Mouse (Mus musculus) cerebellum, adult 2 months (tissue): ENCODE data around the gene Wfdc13.

Source experiments
- CTCF ChIP-seq: fragments of 200-500 bp; IDR thresholded peaks from 2 replicates; pipeline ENCODE4 v1.5.1; 2011; ENCODE audit warnings: low read depth, mild to moderate bottlenecking, control low read depth, low read length, moderate library complexity, borderline replicate concordance; ENCODE audit not compliant: insufficient read depth
- POLR2A ChIP-seq: fragments of 200-500 bp; IDR thresholded peaks from 2 replicates; pipeline ENCODE4 v1.6.1; 2011; ENCODE audit warnings: low read length, control low read depth, borderline replicate concordance; ENCODE audit not compliant: insufficient read depth

DNA sequence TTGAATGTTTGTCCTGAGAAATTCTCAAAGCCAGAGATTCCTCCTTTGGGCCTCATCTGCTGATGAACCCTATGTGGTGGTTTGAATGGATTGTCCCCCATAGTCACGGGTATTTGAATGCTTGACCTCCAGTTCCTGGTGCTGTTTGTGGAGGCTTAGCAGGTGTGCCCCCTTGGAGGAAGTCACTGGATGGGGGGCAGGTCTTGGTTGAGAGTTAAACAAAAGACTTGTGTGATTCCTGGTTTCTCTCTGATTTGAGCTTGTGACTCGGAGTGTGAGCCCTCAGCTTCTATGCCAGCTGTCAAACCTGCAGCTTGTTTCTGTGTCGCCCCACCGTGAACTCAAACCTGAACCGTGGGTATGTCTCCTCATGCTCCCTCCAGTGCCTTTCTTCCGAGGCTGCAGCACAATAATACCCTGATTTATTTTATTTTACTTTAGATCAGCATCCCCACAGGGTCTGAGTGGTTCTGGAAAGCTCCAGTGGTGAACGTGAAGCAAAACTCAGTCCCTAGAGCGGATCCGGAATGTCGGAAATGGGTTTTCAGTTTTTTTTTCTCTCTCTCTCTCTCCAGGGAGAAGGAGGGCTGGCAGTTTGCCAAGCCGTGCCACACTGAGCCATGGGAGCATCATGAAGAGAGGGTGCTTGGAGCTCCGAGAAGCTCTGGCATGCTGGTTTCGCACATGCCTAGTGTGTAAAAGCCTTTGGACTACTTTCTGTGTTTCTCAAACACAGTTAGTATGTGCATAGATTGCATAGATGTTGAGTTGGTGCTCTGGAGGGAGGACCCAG, 42.8 kb upstream of the Wfdc13 start:
- TF ChIP-seq CTCF (no peak), POLR2A (no peak)
